Mouse (Mus musculus) kidney, adult 2 months (tissue): Measurements from ENCODE around the gene Slc27a3.

Experiments
- CTCF ChIP-seq: fragments of 200-500 bp; conservative IDR thresholded peaks from 2 replicates; pipeline ENCODE4 v1.5.1; 2011; ENCODE audit warnings: low read depth, mild to moderate bottlenecking, control low read depth, low read length, moderate library complexity, mixed read lengths; ENCODE audit not compliant: insufficient read depth, insufficient read length
- POLR2A ChIP-seq: fragments of 200-500 bp; IDR thresholded peaks from one replicate; pipeline ENCODE4 v1.6.1; 2011; ENCODE audit warnings: low read depth, low read length, control low read depth

GRCm38 (mm10) chr3:90391941-90392340, 2.2 kb upstream of the Slc27a3 start:
- TF ChIP-seq CTCF (no peak), POLR2A (no peak)
